Mouse (Mus musculus) liver, embryonic 13.5 days (tissue): ENCODE results near the gene Urb1. TPM values are rescaled to one million over a fixed set of nuclear protein-coding genes. Genes with fewer than 3 reads are reported as not detected.

Experiments
- ATAC-seq: fragments of 200-750 bp; cut with Nextera tagmentation; 2 replicates; pipeline ENCODE4 v1.8.0; 2017; ENCODE audit warnings: low read depth, mild to moderate bottlenecking, moderate number of reproducible peaks, moderate library complexity
- DNase-seq: peaks from one replicate; pipeline ENCODE4 v3.0.0; 2022
- H3K27ac ChIP-seq: fragments of 300-500 bp; sonication (generic); 2 replicates; pipeline ENCODE4 v1.5.1; 2015; ENCODE audit warnings: moderate library complexity, mild to moderate bottlenecking, inconsistent platforms
- H3K27me3 ChIP-seq: fragments of 300-500 bp; sonication (generic); 2 replicates; pipeline ENCODE4 v1.6.1; 2015; ENCODE audit warnings: mild to moderate bottlenecking, inconsistent platforms
- H3K36me3 ChIP-seq: fragments of 300-500 bp; sonication (generic); 2 replicates; pipeline ENCODE4 v1.6.1; 2015; ENCODE audit warnings: mild to moderate bottlenecking, inconsistent platforms
- H3K4me1 ChIP-seq: fragments of 300-500 bp; sonication (generic); replicated peaks from 2 replicates; pipeline ENCODE4 v1.6.1; 2015; ENCODE audit warnings: inconsistent platforms
- H3K4me2 ChIP-seq: fragments of 300-500 bp; sonication (generic); 2 replicates; pipeline ENCODE4 v1.6.1; 2015; ENCODE audit warnings: inconsistent platforms, mild to moderate bottlenecking, moderate library complexity
- H3K4me3 ChIP-seq: fragments of 300-500 bp; sonication (generic); replicated peaks from 2 replicates; pipeline ENCODE4 v1.5.1; 2015; ENCODE audit warnings: mild to moderate bottlenecking, inconsistent platforms
- H3K9ac ChIP-seq: fragments of 300-500 bp; sonication (generic); 2 replicates; pipeline ENCODE4 v1.6.1; 2015; ENCODE audit warnings: mild to moderate bottlenecking, inconsistent platforms
- H3K9me3 ChIP-seq: fragments of 300-500 bp; sonication (generic); replicated peaks from 2 replicates; pipeline ENCODE4 v1.6.1; 2016; ENCODE audit warnings: inconsistent platforms
- WGBS: fragments of 180-500 bp; shearing (Covaris S2); methylation state at CpG from one replicate; pipeline ENCODE4 v1.1.7; 2015; ENCODE audit not compliant: insufficient replicate concordance; 5-methylcytosine and 5-hydroxymethylcytosine counted together
- polyA plus RNA-seq: library from polyadenylated mRNA; unstranded; fragments of >200 nt; fragmentation: Nextera tagmentation; extraction: Ambion mirVana; gene quantifications from 2 replicates; pipeline ENCODE4 v1.2.1, GENCODE M21; 2015

Gene Urb1
- polyA plus RNA-seq, 1 experiment from 2014 or later: 4.7 TPM

- DNase-seq (no peak), ATAC-seq (no peak)
- no peak overlapping the region for H3K4me2 ChIP-seq
- no peaks in the 10 kb centered on the region for H3K27me3 ChIP-seq
- WGBS: 81% methylated on average over 3 of the region's 3 CpGs
- no peak overlapping the region for H3K4me3 ChIP-seq
- H3K4me1 ChIP-seq: no peaks in the 10 kb centered on the region
- no peak overlapping the region for H3K27ac ChIP-seq
- no peaks in the 10 kb centered on the region for H3K9me3 ChIP-seq
- no peak overlapping the region for H3K9ac ChIP-seq
- H3K36me3 ChIP-seq: peaks cover 96% of the 10 kb centered on the region
These were observed 17.7 kb downstream of the Urb1 start for GRCm38 (mm10) chr16:90792500-90792899.

GRCm38 (mm10) chr16:90792066-90792465, 18.1 kb downstream of the Urb1 start:
- Histone ChIP-seq H3K9ac (no peak overlapping the region), H3K4me2 (no peak overlapping the region), H3K9me3 (no peaks in the 10 kb centered on the region), H3K36me3 (peaks cover 96% of the 10 kb centered on the region), H3K4me1 (no peaks in the 10 kb centered on the region), H3K27me3 (no peaks in the 10 kb centered on the region), H3K27ac (no peak overlapping the region), H3K4me3 (no peak overlapping the region)
- ATAC-seq (no peak), DNase-seq (no peak)
- WGBS: 84% methylated on average over 5 of the region's 5 CpGs

- DNase-seq (no peak), ATAC-seq (no peak)
- no peaks in the 10 kb centered on the region for H3K9me3 ChIP-seq
- no peak overlapping the region for H3K4me3 ChIP-seq
- H3K27me3 ChIP-seq: no peaks in the 10 kb centered on the region
- no peaks in the 10 kb centered on the region for H3K4me1 ChIP-seq
- peaks cover 96% of the 10 kb centered on the region for H3K36me3 ChIP-seq
- no peak overlapping the region for H3K4me2 ChIP-seq
- no peak overlapping the region for H3K27ac ChIP-seq
- WGBS: 76% methylated on average over 6 of the region's 6 CpGs
- H3K9ac ChIP-seq: no peak overlapping the region
These were observed 19.3 kb downstream of the Urb1 start for GRCm38 (mm10) chr16:90790946-90791345.

GRCm38 (mm10) chr16:90788580-90788979, 21.6 kb downstream of the Urb1 start:
- Histone ChIP-seq H3K36me3 (peaks cover 98% of the 10 kb centered on the region), H3K27ac (no peak overlapping the region), H3K9ac (no peak overlapping the region), H3K9me3 (no peaks in the 10 kb centered on the region), H3K4me1 (no peaks in the 10 kb centered on the region), H3K27me3 (no peaks in the 10 kb centered on the region), H3K4me2 (no peak overlapping the region), H3K4me3 (no peak overlapping the region)
- WGBS: 75% methylated on average over 6 of the region's 6 CpGs
- peak; percentile 73 for ATAC-seq
- no peak for DNase-seq

GRCm38 (mm10) chr16:90785257-90785656, 25.0 kb downstream of the Urb1 start:
- Histone ChIP-seq H3K27me3 (no peaks in the 10 kb centered on the region), H3K9me3 (no peaks in the 10 kb centered on the region), H3K9ac (no peak overlapping the region), H3K4me1 (no peaks in the 10 kb centered on the region), H3K4me2 (no peak overlapping the region), H3K36me3 (peaks cover 93% of the 10 kb centered on the region), H3K27ac (no peak overlapping the region), H3K4me3 (no peak overlapping the region)
- 81% methylated on average over 4 of the region's 4 CpGs for WGBS
- no peak for DNase-seq
- ATAC-seq: no peak

- H3K4me1 ChIP-seq: 0 out of 2 replicates have a peak, but pooled peaks cover 6% of the 10 kb centered on the region
These were observed 26.9 kb downstream of the Urb1 start for GRCm38 (mm10) chr16:90783302-90783701.

GRCm38 (mm10) chr16:90779783-90780182, 30.4 kb downstream of the Urb1 start:
- no peak overlapping the region for H3K4me2 ChIP-seq
- no peaks in the 10 kb centered on the region for H3K27me3 ChIP-seq
- H3K4me1 ChIP-seq: 0 out of 2 replicates have a peak, but pooled peaks cover 6% of the 10 kb centered on the region
- ATAC-seq: peak; percentile 87
- H3K36me3 ChIP-seq: peaks cover 95% of the 10 kb centered on the region
- no peaks in the 10 kb centered on the region for H3K9me3 ChIP-seq
- no peak for DNase-seq
- no peak overlapping the region for H3K9ac ChIP-seq
- no peak overlapping the region for H3K4me3 ChIP-seq
- H3K27ac ChIP-seq: no peak overlapping the region
- WGBS: 74% methylated on average over 11 of the region's 11 CpGs

More at GRCm38 (mm10) chr16:90783302-90783701, 26.9 kb downstream of the Urb1 start:
- no peaks in the 10 kb centered on the region for H3K9me3 ChIP-seq
- H3K4me3 ChIP-seq: no peak overlapping the region
- no peak overlapping the region for H3K27ac ChIP-seq
- H3K4me2 ChIP-seq: no peak overlapping the region
- H3K36me3 ChIP-seq: peaks cover 93% of the 10 kb centered on the region
- H3K27me3 ChIP-seq: no peaks in the 10 kb centered on the region
- H3K9ac ChIP-seq: no peak overlapping the region
- DNase-seq (no peak), ATAC-seq (no peak)
- WGBS: 84% methylated on average over 11 of the region's 11 CpGs

- no peak overlapping the region for H3K27ac ChIP-seq
- ATAC-seq (no peak), DNase-seq (no peak)
- no peak overlapping the region for H3K4me3 ChIP-seq
- WGBS: 73% methylated on average over 10 of the region's 10 CpGs
- 0 out of 2 replicates have a peak, but pooled peaks cover 6% of the 10 kb centered on the region for H3K4me1 ChIP-seq
- H3K4me2 ChIP-seq: no peak overlapping the region
- H3K27me3 ChIP-seq: no peaks in the 10 kb centered on the region
- peaks cover 97% of the 10 kb centered on the region for H3K36me3 ChIP-seq
- no peaks in the 10 kb centered on the region for H3K9me3 ChIP-seq
- no peak overlapping the region for H3K9ac ChIP-seq
These were observed 34.2 kb downstream of the Urb1 start for GRCm38 (mm10) chr16:90775946-90776520.

- no peaks in the 10 kb centered on the region for H3K27me3 ChIP-seq
- 85% methylated on average over 6 of the region's 6 CpGs for WGBS
These were observed 35.6 kb downstream of the Urb1 start for GRCm38 (mm10) chr16:90774646-90775045.

GRCm38 (mm10) chr16:90774216-90774615, 36.0 kb downstream of the Urb1 start:
- H3K36me3 ChIP-seq: peaks cover 96% of the 10 kb centered on the region
- no peak overlapping the region for H3K4me2 ChIP-seq
- no peaks in the 10 kb centered on the region for H3K27me3 ChIP-seq
- 0 out of 2 replicates have a peak, but pooled peaks cover 1% of the 10 kb centered on the region for H3K4me1 ChIP-seq
- no peak overlapping the region for H3K4me3 ChIP-seq
- 89% methylated on average over 12 of the region's 12 CpGs for WGBS
- ATAC-seq (no peak), DNase-seq (no peak)
- no peak overlapping the region for H3K9ac ChIP-seq
- H3K27ac ChIP-seq: no peak overlapping the region
- H3K9me3 ChIP-seq: no peaks in the 10 kb centered on the region

More at GRCm38 (mm10) chr16:90774646-90775045, 35.6 kb downstream of the Urb1 start:
- DNase-seq: no peak
- 0 out of 2 replicates have a peak, but pooled peaks cover 6% of the 10 kb centered on the region for H3K4me1 ChIP-seq
- H3K9me3 ChIP-seq: no peaks in the 10 kb centered on the region
- no peak overlapping the region for H3K9ac ChIP-seq
- no peak for ATAC-seq
- H3K27ac ChIP-seq: no peak overlapping the region
- H3K36me3 ChIP-seq: peaks cover 96% of the 10 kb centered on the region
- no peak overlapping the region for H3K4me2 ChIP-seq
- no peak overlapping the region for H3K4me3 ChIP-seq

GRCm38 (mm10) chr16:90766919-90767454, 43.2 kb downstream of the Urb1 start:
- H3K9ac ChIP-seq: no peak overlapping the region
- H3K4me3 ChIP-seq: no peak overlapping the region
- H3K36me3 ChIP-seq: peaks cover 86% of the 10 kb centered on the region
- ATAC-seq: no peak
- no peaks in the 10 kb centered on the region for H3K9me3 ChIP-seq
- peaks cover 9% of the 10 kb centered on the region for H3K4me1 ChIP-seq
- no peak overlapping the region for H3K4me2 ChIP-seq
- DNase-seq: no peak
- no peak overlapping the region for H3K27ac ChIP-seq
- 86% methylated on average over 15 of the region's 15 CpGs for WGBS
- no peaks in the 10 kb centered on the region for H3K27me3 ChIP-seq
